Comparison of ENCODE assay signal across 20 mouse cellular contexts in genomic region chr14:62724560-62724959, GRCm38 (mm10). TPM values are rescaled to one million over a fixed set of nuclear protein-coding genes. Genes with fewer than 3 reads are reported as not detected.
DNase-seq lines count a peak whose midpoint lies in the region; ATAC-seq and TF ChIP-seq lines count a peak whose summit lies in the region.
"Had no signal": no experiment of that assay in that cellular context is flagged by ENCODE, and none has a peak within 500 bp of the region (broad histone marks: within the 10 kb centered on the region; RNA-seq: fewer than 3 reads in every experiment).

No protein-coding gene starts in this region.

- H3K9ac ChIP-seq in intestine, postnatal 0 days (ENCODE audit: low read depth, low read length) = no peak overlapping the region
- H3K9ac ChIP-seq: forebrain, embryonic 15.5 days; heart, embryonic 12.5 days; hindbrain, embryonic 14.5 days; intestine, embryonic 15.5 days had no signal

- no peaks in the 10 kb centered on the region for H3K4me1 ChIP-seq in intestine, postnatal 0 days (replicated peaks; ENCODE audit: control insufficient read depth, insufficient read depth, low read length)
- H3K4me1 ChIP-seq: forebrain, embryonic 15.5 days; hindbrain, embryonic 10.5 days; intestine, embryonic 15.5 days had no signal

- DNase-seq in A20 (ENCODE audit: low read depth, low spot score) = peak; percentile 35
- DNase-seq in MEL-GATA-1-ER (ENCODE audit: extremely low read depth, low read depth) = peak; percentile 7
- peak; percentile 13 for DNase-seq in gonadal fat pad, adult 2 months (ENCODE audit: low read depth)
- DNase-seq in layer of hippocampus, adult 9-10 months (ENCODE audit: low spot score) = no peak
- DNase-seq in kidney, adult 9 months = no peak
- no peak for DNase-seq in thymus, adult 18-20 months
- DNase-seq: adrenal gland, adult 2 months; adrenal gland, postnatal 25 days; cerebellum, adult 11 months; cerebellum, adult 8-10 months; cerebellum, postnatal 14 days; gastrocnemius, postnatal 36 days had no signal

- TF ChIP-seq CTCF in intestine, postnatal 0 days (IDR thresholded peaks at IDR 0.05; ENCODE audit: low read depth) = no peak

- no peak overlapping the region for H3K4me2 ChIP-seq in intestine, postnatal 0 days (replicated peaks; ENCODE audit: low read depth)
- H3K4me2 ChIP-seq: forebrain, embryonic 15.5 days; heart, embryonic 12.5 days; hindbrain, embryonic 14.5 days; intestine, embryonic 15.5 days had no signal

- H3K4me3 ChIP-seq in intestine, postnatal 0 days (ENCODE audit: low read depth, low read length) = no peak overlapping the region
- H3K4me3 ChIP-seq: forebrain, embryonic 15.5 days; heart, embryonic 12.5 days; hindbrain, embryonic 10.5 days; intestine, embryonic 15.5 days had no signal

- ATAC-seq in monocyte, adult 5-6 weeks (replicated peaks; ENCODE audit: insufficient number of reproducible peaks, low FRiP score, low TSS enrichment, poor library complexity, severe bottlenecking) = peak; percentile 56; the same call in 1 of the 2 replicates
- no peak for ATAC-seq in intestine, postnatal 0 days
- ATAC-seq: forebrain, embryonic 15.5 days; intestine, embryonic 15.5 days had no signal

- H3K9me3 ChIP-seq in intestine, postnatal 0 days (ENCODE audit: control insufficient read depth) = no peaks in the 10 kb centered on the region
- H3K9me3 ChIP-seq: forebrain, embryonic 15.5 days; G1E; heart, embryonic 12.5 days; hindbrain, embryonic 10.5 days; intestine, embryonic 15.5 days had no signal

- H3K36me3 ChIP-seq in intestine, postnatal 0 days (ENCODE audit: control insufficient read depth, insufficient read depth) = no peaks in the 10 kb centered on the region
- H3K36me3 ChIP-seq: forebrain, embryonic 15.5 days; intestine, embryonic 15.5 days had no signal

- H3K27me3 ChIP-seq in intestine, postnatal 0 days (replicated peaks; ENCODE audit: control insufficient read depth, insufficient read depth, low read length) = no peaks in the 10 kb centered on the region
- H3K27me3 ChIP-seq: forebrain, embryonic 15.5 days; heart, embryonic 12.5 days; intestine, embryonic 15.5 days had no signal

- no peak overlapping the region for H3K27ac ChIP-seq in intestine, postnatal 0 days (ENCODE audit: low read depth, low read length)
- H3K27ac ChIP-seq: forebrain, embryonic 15.5 days; hindbrain, embryonic 10.5 days; hindbrain, embryonic 14.5 days; intestine, embryonic 15.5 days had no signal

RNA-seq across cellular contexts. Expression of gene Ints6, which starts 36.4 kb away (rescaled TPM):
- 3.6 and 8.2 TPM in 2 replicates for polyA plus RNA-seq in gonadal fat pad, adult 2 months (2012; rRNA removed)
- total RNA-seq in monocyte, adult 5-6 weeks (2017) = 63.8 to 126 TPM (median 83.5 TPM) in 3 replicates
- polyA plus RNA-seq in intestine, postnatal 0 days (2015; fragmentation: Nextera tagmentation; extraction: Ambion mirVana) = 6.5 and 8.5 TPM in 2 replicates

Comparison
In these comparisons a context has a peak if more than half of its experiments do, and no peak if none do; other contexts are left out.
1. DNase-seq: peak in A20 (single experiment), MEL-GATA-1-ER (single experiment) and gonadal fat pad, adult 2 months (single experiment); none in layer of hippocampus, adult 9-10 months (single experiment), kidney, adult 9 months (single experiment) and thymus, adult 18-20 months (0 of 2).